Mouse (Mus musculus) erythroblast, embryonic 14.5 days (primary cell): ENCODE measurements around the gene Scfd1. TPM values are rescaled to one million over a fixed set of nuclear protein-coding genes. Genes with fewer than 3 reads are reported as not detected.

Experiments
- H3K27me3 ChIP-seq: 2 replicates; pipeline ENCODE4 v1.6.1; 2012; ENCODE audit warnings: inconsistent platforms; ENCODE audit not compliant: control insufficient read depth
- H3K36me3 ChIP-seq: 2 replicates; pipeline ENCODE4 v1.6.1; 2012; ENCODE audit warnings: mild to moderate bottlenecking, inconsistent platforms; ENCODE audit not compliant: control insufficient read depth
- H3K4me1 ChIP-seq: 2 replicates; pipeline ENCODE4 v1.6.1; 2012; ENCODE audit warnings: inconsistent platforms; ENCODE audit not compliant: control insufficient read depth
- H3K4me3 ChIP-seq: replicated peaks from 2 replicates; pipeline ENCODE3; 2012; ENCODE audit warnings: moderate library complexity, mild to moderate bottlenecking, inconsistent platforms
- H3K9me3 ChIP-seq: 2 replicates; pipeline ENCODE4 v1.6.1; 2012; ENCODE audit warnings: low read length, inconsistent platforms, mixed read lengths; ENCODE audit not compliant: control insufficient read depth
- GATA1 ChIP-seq: IDR thresholded peaks from 2 replicates; pipeline ENCODE4 v1.6.1; 2012; ENCODE audit warnings: low read length, inconsistent platforms, mixed read lengths
- TAL1 ChIP-seq: IDR thresholded peaks from 3 replicates; pipeline ENCODE4 v1.6.1; 2012; ENCODE audit warnings: low read length, inconsistent platforms, mixed read lengths
- polyA plus RNA-seq: library from polyadenylated mRNA; stranded (reverse); fragments of >175 nt; gene quantifications from 2 replicates; pipeline ENCODE4 v1.2.3, GENCODE M21; 2012

Gene Scfd1
- polyA plus RNA-seq, 1 experiment, result 0.08 TPM

DNA sequence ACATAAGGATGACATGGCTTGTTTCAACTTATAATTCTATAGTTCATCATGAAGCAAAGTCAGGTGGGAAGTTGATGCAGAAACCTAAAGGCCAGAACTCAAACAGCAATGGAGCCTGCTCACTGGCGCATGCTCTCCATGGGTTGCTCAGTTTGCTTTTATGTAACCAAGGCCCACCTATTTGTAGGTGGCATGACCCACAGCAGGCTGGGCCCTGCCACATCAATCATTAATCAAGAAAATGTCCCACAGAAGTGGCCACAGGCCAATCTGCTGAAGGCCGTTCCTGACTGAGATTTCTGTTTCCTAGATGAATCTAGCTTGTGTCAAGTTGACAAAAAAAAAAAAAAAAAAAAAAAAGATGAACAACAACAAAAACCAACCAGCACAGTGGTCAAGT, 103.9 kb downstream of the Scfd1 start:
- Histone ChIP-seq H3K4me3 (no peak overlapping the region), H3K9me3 (peaks cover 3% of the 10 kb centered on the region; the same call in 1 of the 2 replicates), H3K36me3 (no peaks in the 10 kb centered on the region), H3K4me1 (no peaks in the 10 kb centered on the region), H3K27me3 (no peaks in the 10 kb centered on the region)
- TF ChIP-seq GATA1, result no peak
- no peak for TF ChIP-seq TAL1

DNA sequence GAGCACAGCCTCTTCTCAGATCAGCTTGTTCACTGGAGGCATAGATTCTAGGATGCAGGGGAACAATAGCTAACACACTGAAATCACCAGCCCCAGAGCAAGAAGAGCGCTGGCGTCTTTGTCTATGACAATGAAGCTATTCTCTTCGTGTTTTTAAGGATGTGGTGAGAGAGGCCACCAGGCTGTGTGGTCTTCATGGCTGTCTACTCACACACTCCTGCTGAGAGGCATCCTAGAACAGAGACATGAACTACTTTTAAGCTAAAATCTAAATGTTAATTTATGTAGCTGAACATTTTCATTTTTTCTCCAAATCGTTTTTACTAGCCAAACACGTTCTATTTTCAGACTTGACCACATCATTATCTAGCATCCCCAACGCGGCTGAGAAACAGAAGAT, 114.7 kb downstream of the Scfd1 start:
- H3K9me3 ChIP-seq, result peaks cover 4% of the 10 kb centered on the region
- TF ChIP-seq TAL1, result no peak
- no peak for TF ChIP-seq GATA1
- no peaks in the 10 kb centered on the region for H3K4me1 ChIP-seq
- no peak overlapping the region for H3K4me3 ChIP-seq
- H3K27me3 ChIP-seq, result no peaks in the 10 kb centered on the region
- no peaks in the 10 kb centered on the region for H3K36me3 ChIP-seq

DNA sequence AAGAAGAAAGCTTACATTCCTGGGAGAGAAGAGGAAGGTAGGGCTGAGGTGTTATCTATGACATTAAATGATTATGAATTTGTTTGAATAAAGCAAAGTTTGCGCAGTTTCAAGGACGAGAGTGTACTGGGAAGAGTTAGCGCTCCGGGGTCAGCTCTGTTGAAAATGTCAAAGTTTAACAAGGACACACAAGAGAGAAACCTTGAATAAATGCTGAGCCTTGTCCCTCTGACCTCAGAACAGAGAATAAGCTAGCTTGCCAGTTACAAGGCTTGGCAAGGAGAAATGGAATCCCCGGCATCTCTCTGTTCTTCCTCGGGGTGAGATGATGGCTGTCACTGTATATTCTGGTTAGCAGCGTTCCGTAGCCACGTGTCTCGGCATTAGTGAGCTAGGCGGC, 116.2 kb downstream of the Scfd1 start:
- Histone ChIP-seq H3K4me3 (no peak overlapping the region), H3K36me3 (no peaks in the 10 kb centered on the region), H3K27me3 (no peaks in the 10 kb centered on the region)

DNA sequence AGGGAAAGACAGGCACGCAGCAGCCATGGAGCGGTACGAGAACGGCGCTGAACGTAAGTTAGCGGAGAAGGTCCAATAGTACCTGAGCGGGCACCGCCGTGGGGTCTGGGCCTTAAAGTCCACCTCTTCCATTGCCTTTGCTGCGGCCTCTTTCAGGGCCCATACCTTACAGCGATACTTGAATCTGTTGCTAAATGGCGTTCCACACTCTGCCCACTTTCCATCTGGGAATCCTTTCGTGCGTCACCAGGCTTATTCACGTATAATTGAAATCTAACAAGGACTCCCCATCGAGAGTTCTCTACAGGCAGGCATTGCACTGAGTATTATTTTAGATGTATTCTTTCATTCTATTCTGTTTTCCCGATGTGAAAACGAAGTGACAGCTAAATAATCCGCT, 117.3 kb downstream of the Scfd1 start:
- Histone ChIP-seq H3K9me3 (peaks cover 4% of the 10 kb centered on the region), H3K4me3 (no peak overlapping the region), H3K4me1 (no peaks in the 10 kb centered on the region), H3K36me3 (no peaks in the 10 kb centered on the region), H3K27me3 (no peaks in the 10 kb centered on the region)
- TF ChIP-seq TAL1 (no peak), GATA1 (no peak)

More for the DNA sequence above, 116.2 kb downstream of the Scfd1 start:
- H3K4me1 ChIP-seq, result no peaks in the 10 kb centered on the region
- peaks cover 4% of the 10 kb centered on the region for H3K9me3 ChIP-seq
- TF ChIP-seq TAL1 (no peak), GATA1 (no peak)

Other genes starting within 250 kb of the Scfd1 start
- gene G2e3, start 29.4 kb upstream of the Scfd1 start, polyA plus RNA-seq, result 0.11 and 0.12 TPM in 2 replicates
- gene Coch, start 215.8 kb downstream of the Scfd1 start, polyA plus RNA-seq, result not detected in 2 replicates